Mouse (Mus musculus) induced T-regulatory cell, adult 2 months (primary cell): ENCODE data around the gene Baiap2l2.
A peak's percentile ranks its signal among the peaks of the same experiment; 100 is the strongest.

Source experiments
- DNase-seq: peaks from one replicate; pipeline ENCODE4 v3.0.0-alpha.2; 2012; ENCODE audit warnings: low read depth

Gene Baiap2l2

DNA sequence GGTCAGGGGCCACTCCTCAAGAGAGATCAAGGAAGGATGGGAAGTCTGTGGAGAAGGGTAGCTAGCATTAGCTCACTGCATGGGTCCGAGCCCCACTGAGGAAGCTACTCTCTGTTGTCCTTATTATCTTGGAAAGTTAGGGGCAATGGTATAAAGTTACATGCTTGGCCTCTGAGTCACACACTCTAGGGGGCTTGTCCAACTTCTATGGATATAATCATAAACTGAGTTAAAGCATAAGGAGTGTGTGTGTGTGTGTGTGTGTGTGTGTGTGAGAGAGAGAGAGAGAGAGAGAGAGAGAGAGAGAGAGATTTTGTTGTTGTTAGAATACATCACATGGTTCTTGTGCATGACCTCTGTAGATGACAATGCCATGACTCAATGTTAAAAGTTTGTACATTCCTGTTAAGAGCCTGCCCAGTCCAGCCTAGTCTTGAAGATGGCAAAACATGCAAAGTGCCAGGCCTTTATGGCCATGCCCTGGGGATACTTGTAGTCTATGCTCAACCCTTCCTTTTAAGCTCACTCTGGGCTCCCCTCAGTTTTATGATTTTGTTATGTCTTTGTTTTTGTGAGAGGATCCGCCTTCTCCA, 14.3 kb upstream of the Baiap2l2 start:
- DNase-seq, result no peak

DNA sequence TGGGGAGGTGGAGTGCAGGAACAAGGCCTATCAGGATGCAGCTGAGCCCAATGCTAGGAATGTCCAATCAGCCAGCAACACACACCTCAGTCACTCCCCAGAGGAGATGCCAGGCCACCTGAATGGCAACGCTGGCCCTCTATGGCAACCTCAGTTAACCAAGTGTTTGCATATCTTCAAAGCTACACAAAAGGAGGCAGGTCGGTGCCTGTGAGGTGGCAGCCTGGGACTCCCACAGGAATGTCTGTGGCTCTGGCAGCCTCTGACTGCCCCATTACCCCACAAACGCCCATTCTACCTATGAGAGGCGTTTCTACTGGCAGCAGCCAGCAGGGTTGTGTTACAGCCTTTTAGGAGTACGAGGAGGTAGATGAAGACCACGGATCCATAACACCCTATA, 13.2 kb upstream of the Baiap2l2 start:
- DNase-seq, result no peak

DNA sequence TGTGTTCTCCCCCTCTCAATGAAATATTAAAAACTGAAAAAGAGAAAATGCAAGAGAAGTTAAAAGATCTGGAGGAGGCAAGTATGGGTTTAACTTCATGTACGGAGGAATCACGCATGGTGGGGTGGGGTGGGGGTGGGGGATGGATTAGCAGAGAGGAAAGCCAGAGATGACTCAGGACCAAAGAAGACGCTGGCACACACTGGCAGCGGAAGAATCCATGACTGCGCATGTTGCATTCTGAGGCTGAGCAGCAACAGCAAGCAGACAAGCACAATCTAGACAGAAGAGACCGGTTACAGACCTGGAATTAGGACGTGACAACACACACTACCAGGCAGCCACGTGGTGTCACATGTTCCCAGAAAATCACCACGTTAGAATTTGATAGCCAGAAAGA, 7.4 kb upstream of the Baiap2l2 start:
- DNase-seq, result no peak

DNA sequence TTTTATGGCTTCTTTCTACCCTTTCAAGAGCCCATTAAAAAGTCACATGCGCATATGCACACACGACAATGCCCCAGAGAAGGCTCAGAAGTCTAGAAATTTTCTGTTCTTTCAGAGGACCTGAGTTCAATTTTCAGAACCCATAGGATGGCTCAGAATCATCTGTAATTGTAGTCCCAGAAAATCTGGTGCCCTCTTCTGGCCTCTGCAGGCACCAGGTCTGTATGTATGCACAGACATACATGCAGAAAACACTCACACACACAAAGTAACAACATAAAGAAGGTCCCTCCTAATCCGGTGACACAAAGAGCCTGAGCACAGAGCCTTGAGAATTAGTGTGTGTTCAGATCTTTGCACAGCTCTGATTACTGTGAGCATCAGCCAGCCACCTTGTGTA, 5.0 kb upstream of the Baiap2l2 start:
- DNase-seq, result no peak

DNA sequence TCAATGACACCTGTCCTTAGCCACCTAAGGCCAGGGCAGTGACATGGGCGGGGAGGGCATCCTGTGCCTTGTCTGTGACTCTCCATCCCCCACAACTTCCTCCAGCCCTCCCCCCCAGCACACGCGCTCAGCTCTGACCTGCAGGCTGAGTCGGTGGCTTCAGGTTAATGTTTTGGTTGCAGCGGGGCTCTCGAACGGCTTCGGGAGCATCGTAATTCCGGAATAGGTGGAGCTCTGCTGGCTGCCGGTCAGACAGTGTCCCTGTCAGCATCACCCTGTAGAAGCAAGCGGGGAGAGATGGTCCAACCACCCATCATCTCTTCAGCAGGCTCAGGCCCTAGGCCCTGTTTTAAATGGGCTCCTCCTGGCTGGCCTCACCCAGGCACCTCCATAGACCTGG, 4.1 kb upstream of the Baiap2l2 start:
- DNase-seq, result no peak

DNA sequence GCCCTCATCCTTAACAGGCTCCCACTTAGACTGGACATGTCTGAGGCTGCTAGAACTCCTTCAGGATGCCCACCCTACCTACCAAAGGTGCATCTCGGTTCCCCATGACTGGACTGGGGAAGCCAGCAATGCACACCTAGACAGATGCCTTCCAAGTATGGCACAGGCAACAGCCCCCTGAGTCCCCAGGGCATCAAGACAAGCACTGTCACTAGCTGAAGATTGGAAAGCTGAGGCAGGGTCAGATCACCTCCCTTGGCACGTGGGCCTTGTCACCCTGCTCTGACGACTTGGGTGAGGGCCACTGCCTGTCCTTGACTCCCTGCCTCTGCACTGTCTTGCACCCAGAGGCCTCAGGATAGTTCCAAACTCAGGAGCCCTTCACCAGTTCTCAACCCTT, 3.0 kb upstream of the Baiap2l2 start:
- DNase-seq, result no peak

DNA sequence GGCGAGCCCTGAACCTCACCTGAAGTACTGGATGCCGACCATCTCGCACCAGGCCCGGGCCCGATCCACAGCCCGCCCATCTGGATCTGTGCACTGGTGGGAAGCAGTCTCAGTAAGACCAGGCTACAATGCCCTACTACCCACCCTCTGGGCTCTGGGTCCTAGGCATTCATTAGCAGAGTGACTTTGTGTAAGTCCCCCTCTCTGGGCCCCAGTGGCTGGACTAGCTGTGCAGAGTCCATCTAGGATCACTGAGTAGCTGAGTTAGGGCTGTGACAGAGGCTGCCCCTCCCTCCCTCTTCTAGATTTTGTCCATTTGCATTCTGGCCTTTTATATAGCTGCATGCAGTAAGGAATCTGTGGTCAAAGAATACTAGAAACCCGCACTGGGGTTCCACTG, 1.8 kb upstream of the Baiap2l2 start:
- DNase-seq, result no peak

DNA sequence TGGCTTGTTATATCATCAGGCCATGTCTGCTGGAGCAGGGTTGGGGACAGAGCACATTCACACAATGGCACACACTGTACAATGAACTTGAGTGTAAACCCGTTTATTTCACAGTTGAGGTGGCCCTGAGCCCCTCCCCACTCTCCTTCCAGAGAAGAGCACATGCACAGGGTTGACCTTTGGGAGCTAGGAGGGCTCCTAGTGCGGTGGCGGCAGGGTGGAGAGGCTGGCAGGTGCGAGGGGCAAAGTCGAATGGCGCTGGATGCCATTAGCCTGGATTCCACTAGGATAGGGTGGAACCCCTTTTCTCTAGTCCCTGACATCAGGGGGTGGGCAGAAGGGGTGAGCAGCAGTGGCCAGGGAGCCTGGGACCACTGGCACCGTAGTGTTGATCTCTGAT, 804 bp upstream of the Baiap2l2 start:
- no peak for DNase-seq

DNA sequence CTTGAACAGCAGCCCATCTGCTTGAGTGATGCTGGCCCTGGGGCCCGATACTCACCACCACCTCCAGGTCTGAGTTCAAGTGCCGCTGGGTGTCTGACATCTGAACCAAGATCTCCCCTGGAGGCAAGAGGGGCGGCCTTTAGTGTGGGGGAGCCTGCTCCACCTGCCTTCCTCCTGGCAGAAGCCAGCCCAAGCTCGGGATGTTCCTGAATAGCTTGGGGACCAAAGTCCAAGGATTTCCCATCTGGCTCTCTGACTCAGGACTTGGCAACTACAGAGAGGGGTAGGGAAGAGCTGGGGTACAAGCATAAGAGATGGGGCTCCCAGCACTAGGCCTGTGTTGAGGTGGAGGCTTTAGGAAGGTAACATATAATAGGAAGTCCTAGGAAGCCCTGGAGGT, 2.0 kb downstream of the Baiap2l2 start:
- DNase-seq, result no peak

DNA sequence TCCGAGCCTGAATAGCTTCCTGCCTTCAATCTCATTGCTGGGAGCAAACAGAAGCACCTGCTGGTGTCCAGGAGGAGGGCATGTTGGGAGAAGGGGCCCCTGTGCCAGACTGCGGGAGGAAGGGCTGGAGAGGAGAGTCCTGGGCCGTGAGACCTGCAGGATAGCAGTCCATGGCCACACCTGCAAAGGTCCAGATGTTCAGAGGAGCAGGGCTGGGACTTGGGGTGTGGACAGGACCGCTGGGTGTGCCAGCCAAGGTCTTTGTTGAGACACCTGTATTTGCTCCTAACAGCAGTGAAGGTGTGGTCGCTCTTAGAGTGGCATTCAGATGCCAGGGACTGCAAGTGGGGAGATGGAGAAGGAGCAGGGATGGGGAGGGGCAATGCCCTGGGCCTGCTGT, 2.9 kb downstream of the Baiap2l2 start:
- DNase-seq, result no peak

DNA sequence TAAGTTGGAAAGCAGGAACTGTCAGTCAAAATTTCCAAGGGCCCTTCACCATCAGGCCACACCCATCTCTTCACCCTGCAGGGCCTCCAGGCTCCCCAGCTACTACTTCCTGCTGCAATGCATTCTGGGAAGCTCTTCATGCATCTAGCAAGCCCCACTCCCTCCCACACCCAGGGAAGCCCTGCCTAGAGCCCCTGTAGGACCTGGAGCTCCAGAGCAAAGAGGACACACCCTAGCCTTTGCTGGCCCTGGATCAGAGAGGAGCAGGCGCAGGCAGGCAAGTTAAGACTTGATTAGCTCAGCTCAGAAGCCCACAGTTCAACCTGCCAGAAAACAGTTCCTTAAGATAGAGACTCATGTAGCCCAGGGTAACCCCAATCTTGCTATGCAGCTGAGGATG, 3.9 kb downstream of the Baiap2l2 start:
- DNase-seq, result peak; percentile 78

DNA sequence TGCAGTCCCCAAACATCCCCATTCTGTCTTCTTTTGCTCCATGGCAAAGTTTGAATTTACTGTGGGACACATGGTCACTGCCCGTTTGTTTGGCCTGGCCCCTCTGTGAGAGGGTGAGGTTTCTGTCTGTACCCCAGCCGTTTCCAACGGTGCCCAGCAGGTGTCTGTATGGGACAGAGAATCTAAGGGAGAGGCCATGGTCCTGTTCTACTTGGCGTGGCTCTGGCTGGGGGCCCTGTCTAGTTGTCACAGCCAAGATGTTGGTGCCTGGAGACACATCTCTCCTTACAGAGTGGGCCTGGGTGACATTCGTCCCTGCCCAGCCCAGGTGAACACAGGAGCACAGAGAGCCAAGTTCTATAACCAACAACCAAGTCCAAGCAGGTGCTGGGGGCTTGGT, 4.5 kb downstream of the Baiap2l2 start:
- no peak for DNase-seq

DNA sequence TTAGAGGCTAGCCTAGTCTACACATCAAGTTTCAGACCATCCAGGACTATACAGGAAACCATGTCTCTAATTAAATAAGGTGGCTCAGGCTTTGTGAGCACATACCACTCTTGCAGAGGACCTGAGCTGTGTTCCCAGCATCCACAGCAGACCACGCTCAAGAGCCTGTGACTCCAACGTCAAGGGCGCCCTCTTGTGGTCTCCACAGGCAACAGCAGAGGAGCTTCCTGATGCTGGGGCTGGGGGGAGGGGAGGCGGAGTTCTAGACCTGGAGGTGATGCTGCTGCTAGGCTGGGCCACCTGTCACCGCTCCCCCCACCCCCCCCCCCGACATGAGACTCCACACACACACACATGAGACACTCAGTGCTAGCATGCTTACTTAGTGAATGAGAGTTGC, 5.1 kb downstream of the Baiap2l2 start:
- peak; percentile 78 for DNase-seq

DNA sequence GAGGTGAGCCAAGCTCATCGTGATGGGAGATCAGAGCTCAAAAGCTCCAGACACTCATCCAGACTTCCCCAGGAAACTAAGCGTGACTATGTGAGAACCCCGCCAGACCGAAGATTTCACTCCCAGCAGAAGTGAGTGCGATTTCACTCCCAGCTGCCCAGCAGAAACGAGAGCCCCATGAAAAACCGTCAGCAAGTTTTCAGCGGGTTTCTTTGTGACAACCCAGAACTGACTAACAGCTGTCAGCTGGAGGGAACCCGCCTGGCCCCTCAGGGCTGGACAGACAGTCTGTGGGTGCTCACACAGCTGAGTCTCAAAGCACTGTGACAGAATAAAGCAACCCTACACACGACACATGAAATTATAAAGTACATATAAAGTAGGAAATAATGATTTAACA, 7.6 kb downstream of the Baiap2l2 start:
- DNase-seq, result no peak

DNA sequence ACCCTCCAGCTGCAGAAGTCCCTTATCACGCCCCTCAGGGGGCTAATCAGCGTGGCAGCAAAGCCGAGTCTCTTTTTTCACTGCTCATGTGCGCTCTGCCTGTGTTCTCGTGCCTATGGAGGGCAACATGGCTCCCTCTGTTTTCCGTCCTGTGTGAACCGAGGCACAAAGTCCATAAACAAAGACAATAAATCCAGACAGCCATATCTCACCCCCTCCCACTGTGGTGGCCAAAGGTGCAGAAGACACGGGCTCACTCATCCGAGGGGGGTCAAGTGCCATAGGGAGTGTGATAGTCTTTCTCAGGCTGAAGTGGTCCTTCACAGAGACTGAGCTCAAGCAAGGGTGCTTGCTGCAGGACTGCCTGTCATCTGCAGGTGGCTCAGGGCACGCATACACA, 12.3 kb downstream of the Baiap2l2 start:
- DNase-seq, result no peak

DNA sequence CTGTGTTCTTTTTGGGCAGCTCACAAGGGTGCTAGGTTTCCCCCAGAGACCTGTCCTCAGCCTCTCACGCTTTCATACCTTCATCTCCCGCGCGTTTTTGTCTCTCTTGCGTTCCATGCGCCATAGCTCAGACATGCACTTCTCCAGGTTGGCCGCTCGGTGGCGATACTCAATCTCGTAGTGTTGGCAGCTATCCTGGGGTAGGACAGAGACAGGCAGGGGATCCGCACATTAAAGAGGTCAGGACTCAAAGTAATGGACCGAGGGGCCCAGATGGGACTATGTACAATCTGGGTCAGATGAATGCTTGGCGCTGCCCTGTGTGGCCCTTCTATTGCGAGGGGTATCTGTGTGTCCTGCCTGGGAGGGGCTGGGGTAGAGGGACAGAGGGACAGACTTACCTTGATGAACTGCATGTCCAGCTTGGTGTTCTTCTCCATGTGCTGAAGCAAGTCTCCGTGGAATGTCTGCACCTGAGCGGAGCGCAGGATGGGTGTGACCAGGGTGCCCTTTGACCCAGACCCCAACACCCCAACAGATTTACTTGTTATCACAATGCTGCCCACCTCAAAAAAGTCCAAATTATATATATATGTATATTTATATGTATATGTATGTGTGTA, 14.1 kb downstream of the Baiap2l2 start:
- DNase-seq, result peak; percentile 86

DNA sequence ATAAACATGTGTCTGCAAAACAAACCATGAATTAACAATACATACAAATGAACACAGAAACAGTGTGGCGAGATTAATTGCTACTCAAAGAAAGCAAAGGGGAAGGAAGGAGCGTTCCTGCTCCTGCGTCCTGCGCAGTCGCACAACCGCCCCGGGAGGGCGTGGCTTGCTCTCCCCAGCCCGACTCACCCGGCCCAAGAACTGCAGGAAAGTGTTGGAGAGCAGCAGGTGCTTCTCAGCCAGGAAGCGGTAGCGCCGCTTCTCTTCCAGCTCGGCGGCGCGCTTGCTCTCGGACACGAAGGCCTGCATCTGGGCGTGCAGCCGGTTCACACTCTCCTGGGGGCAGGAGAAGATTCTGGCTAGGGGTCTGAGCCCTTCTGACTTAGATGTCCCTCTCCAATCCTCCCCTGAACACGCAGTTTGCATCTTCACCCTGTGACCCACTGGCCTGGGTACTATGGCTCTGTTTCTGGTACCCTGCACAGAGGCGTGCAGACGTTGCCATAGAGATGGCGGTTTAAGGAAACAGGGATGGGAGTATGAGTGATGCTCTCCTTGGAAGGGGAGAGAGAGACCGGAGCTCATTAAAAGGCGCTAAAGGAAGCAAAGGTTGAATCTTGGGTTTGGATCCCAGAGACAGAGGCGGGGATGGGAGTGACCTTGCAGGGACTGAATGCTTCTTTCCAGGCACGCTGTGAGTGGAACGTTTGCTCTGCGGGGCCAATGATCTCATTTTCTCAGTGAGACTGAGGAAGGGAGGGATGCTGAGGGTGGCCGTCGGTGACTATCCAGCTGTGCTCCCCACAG, 14.8 kb downstream of the Baiap2l2 start:
- peak; percentile 90 for DNase-seq

DNA sequence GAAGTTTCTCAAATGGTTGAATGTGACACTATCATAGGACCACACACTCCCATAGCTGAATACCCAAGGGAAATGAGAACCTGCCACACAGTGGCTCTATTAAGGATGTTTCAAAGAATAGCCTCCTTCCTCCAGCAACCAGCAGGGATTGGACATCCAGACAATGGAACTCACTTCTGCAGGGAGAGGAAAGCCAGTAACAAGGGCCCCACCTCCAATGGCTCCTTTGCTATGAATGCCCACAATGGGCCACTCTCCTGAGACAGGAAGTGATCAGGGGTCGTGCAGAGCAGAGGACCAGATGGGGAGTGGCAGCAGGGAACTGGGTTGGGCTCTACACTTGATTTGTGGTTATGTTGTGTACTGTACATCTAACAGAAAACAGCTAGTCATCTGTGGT, 16.8 kb downstream of the Baiap2l2 start:
- DNase-seq, result no peak

DNA sequence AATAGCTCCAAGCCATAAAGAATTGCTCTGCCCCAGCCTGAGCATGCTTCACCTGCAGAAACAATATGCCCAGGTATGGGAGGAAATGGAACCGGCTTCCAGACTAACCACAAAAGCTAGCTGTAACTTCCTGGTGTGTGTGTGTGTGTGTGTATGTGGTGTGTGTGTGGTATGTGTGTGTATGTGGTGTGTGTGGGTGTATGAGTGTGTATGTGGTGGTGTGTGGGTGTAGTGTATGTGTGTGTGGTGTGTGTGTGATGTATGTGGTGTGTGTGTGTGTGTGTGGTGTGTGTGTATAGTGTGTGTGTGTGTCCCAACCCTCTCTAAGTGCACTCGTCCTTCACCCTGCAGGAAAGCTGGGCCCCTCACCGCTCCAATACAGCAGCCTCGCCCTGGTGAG, 20.0 kb downstream of the Baiap2l2 start:
- no peak for DNase-seq

DNA sequence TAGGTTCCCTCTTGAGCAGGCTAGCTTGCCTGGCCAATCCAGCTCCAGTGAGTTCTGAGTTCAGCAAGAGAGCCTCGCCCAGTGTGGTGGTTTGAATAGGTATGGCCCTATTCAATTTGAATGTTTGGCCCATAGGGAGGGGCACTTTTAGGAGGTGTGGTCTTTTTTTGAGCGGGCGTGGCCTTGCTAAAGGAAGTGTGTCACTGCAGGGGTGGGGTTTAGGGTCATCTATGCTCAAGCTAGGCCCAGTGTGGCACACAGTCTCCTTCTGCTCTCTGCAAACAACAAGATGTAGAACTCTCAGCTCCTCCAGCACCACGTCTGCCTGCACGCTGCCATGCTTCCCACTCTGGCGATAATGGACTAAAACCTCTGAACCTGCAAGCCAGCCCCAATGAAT, 21.6 kb downstream of the Baiap2l2 start:
- DNase-seq, result no peak

DNA sequence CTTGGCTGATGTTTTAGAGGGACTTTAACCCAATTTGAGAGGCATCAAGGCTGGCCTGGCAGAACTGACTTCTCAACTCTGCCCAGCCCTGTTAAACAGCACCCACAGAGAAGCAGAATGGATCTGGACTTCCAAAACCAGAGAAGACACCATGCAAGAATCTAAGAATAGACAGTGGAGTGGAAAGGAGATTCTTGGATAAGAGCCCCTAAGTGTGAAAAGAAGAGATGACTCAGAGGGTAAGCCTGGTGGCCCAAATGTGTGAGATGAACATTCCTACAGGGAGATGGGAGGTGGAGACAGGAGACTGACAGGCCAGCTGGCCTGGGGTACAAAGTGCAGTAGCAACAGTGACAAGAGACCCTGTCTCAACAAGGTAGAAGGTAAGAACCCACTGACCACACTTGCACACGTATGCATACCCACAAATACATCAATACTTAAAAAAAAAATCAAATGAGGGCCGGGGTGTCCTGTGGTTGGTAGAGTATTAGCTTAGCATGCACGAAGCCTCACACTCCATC, 22.5 kb downstream of the Baiap2l2 start:
- DNase-seq, result no peak

DNA sequence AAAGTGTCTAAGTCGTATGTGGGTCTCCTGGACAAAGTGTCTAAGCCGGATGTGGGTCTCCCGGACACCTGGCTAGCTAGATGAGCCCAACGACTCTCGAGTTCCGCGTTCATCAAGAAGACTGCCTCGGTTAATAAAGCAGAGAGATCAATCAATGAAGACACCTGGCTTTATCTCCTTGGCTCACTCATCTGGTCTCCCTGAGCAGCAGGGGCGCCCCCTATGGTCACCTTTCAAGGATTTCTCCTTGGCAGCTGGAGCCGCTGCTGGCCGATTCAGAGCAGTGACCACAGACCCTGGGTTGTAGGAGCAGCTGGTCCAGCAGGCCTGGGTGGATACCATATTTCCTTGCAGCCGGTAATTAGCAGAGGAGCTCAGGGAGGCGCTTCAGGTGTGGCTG, 23.0 kb downstream of the Baiap2l2 start:
- DNase-seq, result peak; percentile 54

DNA sequence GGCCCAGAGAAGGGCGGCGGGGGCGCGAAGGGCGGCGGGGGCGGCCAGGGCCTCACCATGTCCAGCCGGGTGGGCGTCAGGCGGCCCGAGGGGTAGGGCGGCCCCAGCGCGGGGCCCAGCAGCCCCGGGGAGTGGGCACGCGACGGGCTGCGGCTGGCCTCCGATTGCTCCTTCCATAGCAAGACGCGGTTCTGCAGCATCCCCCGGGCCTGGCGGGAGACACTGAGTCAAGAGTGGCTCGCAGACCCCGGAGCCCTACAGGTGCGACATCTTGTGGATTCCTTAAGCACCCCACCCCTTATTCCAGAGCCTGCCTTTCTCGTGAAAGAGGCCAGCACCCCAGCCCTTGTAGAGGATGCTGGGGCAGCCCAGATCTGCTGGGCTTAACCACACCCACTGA, 23.6 kb downstream of the Baiap2l2 start:
- peak; percentile 28 for DNase-seq
